Mouse (Mus musculus) retina, postnatal 7 days (tissue): ENCODE measurements at regions not wholly inside any gene's neighbourhood (a gene's known extent, or its start where the extent isn't known, plus 50 kb on each side); places are given as distances from the start of the nearest gene placed in this dataset.
A peak's percentile ranks its signal among the peaks of the same experiment; 100 is the strongest.

Source experiments
- DNase-seq: peaks from one replicate; pipeline ENCODE4 v3.0.0-alpha.2; 2012; ENCODE audit warnings: low read depth, low spot score

GRCm38 (mm10) chr5:7779827-7780226 lies 180.4 kb upstream of the Steap4 start:
- no peak for DNase-seq

GRCm38 (mm10) chr5:7782235-7782634 lies 178.0 kb upstream of the Steap4 start:
- no peak for DNase-seq

DNA sequence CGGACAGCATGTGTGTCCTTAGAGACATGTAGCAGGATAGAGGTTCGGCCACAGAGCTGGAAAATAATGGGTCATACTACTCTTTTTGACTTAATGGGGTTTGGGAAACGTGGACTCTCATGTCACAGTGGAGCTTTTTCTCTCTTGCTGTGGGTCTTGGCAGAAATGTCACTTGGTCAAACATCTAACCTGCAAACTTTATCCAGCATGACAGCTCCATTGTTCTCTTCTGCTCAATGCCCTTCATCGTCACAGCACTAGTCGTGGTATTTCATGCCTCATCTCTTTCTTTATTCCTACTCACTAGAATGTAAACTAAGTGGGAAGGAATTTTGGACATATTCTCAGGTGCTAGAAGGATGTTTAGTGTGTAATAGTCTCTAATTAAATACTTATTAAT lies 171.9 kb upstream of the Steap4 start:
- DNase-seq = no peak

DNA sequence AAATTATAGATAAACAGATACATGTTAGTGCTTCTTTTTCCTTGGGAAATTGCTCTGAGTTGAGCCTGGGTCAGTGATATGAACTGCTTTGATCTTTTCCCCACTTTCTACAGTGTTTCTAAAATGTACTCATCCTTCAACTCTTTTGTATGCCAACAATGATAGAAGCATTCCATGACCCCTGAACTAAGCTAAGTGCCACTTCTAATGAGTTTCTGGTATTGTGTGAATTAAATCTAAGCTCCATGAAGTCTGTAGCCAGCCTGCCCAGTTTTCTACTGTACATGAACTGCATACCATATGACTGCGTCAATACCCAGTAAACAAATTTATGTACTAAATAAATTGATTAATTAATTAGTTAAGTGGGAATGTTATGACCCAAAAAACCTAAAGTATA lies 171.1 kb upstream of the Steap4 start:
- DNase-seq = no peak

- DNase-seq = peak; percentile 8
Measured at GRCm38 (mm10) chr5:7820592-7820991, 139.7 kb upstream of the Steap4 start.

- DNase-seq = no peak
Measured at GRCm38 (mm10) chr5:7821700-7822099, 138.6 kb upstream of the Steap4 start.

DNA sequence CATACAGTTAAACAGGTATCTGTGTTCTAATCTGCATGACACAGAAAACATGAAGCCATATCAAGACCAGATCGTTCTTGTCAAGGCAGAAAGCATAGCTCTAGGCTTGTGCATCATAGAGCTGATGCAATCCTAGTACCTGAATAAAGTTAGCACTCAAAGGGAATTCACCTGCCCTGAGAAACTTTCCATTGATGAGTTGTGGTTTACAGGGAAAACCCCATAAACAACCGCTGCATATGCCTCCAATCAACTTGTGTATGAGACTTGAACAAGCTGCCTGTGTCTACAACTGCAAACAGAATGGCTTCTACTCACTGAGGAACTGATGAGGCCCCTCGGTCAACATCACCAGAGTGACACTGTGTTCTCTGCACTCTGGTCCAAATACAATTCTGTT lies 130.6 kb upstream of the Steap4 start:
- no peak for DNase-seq

- DNase-seq = no peak
Measured at GRCm38 (mm10) chr5:7833812-7834211, 126.4 kb upstream of the Steap4 start.

- DNase-seq = no peak
Measured at GRCm38 (mm10) chr5:7863047-7863446, 97.2 kb upstream of the Steap4 start.

GRCm38 (mm10) chr5:7866041-7866641 lies 94.1 kb upstream of the Steap4 start:
- DNase-seq = no peak

DNA sequence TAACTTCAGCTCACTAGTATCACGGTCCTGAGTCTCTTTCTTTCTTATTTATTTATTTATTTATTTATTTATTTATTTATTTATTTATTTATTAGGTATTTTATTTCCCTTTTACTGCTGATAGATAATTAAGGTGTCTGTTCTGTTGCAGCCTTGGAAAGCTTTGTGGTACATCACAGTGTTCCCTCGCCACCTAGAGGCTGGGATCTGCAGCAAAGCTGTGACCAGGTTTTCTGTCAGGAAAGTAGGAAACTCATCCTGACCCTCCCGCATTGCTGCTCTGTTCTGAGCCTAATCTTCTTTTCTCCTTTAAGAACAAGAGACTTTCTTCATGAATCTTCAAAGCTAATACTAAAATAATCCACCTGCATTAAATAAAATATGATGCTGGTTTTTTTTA lies 60.7 kb upstream of the Steap4 start:
- DNase-seq = peak; percentile 16
